Mouse (Mus musculus) layer of hippocampus, adult 9-10 months (tissue): ENCODE measurements at regions not wholly inside any gene's neighbourhood (a gene's known extent, or its start where the extent isn't known, plus 50 kb on each side); places are given as distances from the start of the nearest gene placed in this dataset.
"Not testable (repeated sequence)": the region's sequence is repeated elsewhere in the genome, so short reads cannot be mapped to it uniquely, and the experiment has no call there.

Experiments
- DNase-seq: peaks from one replicate; pipeline ENCODE4 v3.0.0; 2022; ENCODE audit warnings: low spot score

DNA sequence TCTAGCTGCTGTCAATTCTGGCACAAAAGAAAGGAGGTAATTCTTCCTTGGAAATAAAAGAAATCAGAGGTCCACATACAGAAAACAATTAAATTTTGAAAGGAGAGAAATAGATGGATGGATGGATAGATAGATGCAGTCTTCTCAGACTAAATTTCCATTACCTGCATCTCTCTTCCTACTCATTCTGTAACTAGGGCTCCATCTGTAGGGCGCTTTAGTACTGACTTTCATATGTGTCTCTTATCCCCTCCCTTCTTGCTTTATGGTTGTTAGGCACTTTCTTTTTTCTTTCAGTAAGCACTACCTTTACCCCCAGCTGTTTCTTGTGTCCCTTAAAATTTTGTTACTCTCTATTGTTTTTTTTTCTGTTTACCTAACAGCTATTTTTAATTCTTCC is 72.9 kb upstream of the Olfr1324 start:
- no peak for DNase-seq

DNA sequence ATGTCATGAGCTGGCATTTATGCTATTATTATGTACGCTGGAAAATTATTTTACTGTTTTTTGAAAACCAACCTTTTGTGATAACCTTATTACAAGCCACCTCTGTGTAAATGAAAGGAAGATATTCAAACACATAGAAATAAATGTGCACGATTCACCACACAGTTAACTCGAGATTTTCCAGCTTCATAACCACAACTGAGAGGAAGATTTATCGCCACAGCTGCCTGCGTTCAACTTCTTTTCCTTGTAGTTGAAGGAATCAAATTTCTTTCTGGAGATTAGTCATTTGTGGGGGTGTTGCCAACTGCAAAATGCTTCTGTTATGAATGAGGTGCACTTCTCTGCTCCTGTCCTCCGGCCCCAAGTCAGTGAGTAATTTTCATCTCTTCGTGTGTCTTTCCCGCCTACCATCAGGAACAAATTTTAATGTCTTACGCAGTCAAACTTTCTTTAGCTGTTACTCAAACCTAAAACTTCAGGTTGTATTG is 62.2 kb upstream of the Olfr1324 start:
- not testable (repeated sequence) for DNase-seq
